Mouse (Mus musculus): ENCODE results near the gene Mrpl11.
A peak's percentile ranks its signal among the peaks of the same experiment; 100 is the strongest.

Mrpl11 gene

GRCm38 (mm10) chr19:4961928-4962601, at the start of gene Mrpl11:
TSS of gene Mrpl11 (plus strand) at chr19:4962147.
- peak; percentile 84 to 88 for DNase-seq (ENCODE audit: low spot score in 2 of 2)

GRCm38 (mm10) chr19:4915924-4916603, 45.9 kb upstream of the Mrpl11 start:
- DNase-seq (ENCODE audit: low spot score in 2 of 2): no peak

GRCm38 (mm10) chr19:4916827-4917226, 45.1 kb upstream of the Mrpl11 start:
- DNase-seq (ENCODE audit: low spot score in 2 of 2): no peak

GRCm38 (mm10) chr19:4919652-4920051, 42.3 kb upstream of the Mrpl11 start:
- no peak for DNase-seq (ENCODE audit: low spot score in 2 of 2)

GRCm38 (mm10) chr19:4925121-4925860, 36.7 kb upstream of the Mrpl11 start:
- DNase-seq (ENCODE audit: low spot score in 2 of 2): no peak

- DNase-seq (ENCODE audit: low spot score in 2 of 2): peak; percentile 98 to 99
Observed at GRCm38 (mm10) chr19:4927904-4928531, 33.9 kb upstream of the Mrpl11 start, which contains the start of gene Dpp3. TSS of gene Dpp3 (minus strand) at chr19:4928287.

- DNase-seq (ENCODE audit: low spot score in 2 of 2): peak in 1 of 2 experiments; percentile 47
Observed at GRCm38 (mm10) chr19:4928781-4929180, 33.2 kb upstream of the Mrpl11 start.

- no peak for DNase-seq (ENCODE audit: low spot score in 2 of 2)
Observed at GRCm38 (mm10) chr19:4936896-4937295, 25.1 kb upstream of the Mrpl11 start.

GRCm38 (mm10) chr19:4937444-4938310, 24.3 kb upstream of the Mrpl11 start:
- no peak for DNase-seq (ENCODE audit: low spot score in 2 of 2)

GRCm38 (mm10) chr19:4942551-4943252, 19.2 kb upstream of the Mrpl11 start, which contains the start of gene Peli3:
TSS of gene Peli3 (minus strand) at chr19:4943127.
- DNase-seq (ENCODE audit: low spot score in 2 of 2): peak; percentile 71 to 81

- no peak for DNase-seq (ENCODE audit: low spot score in 2 of 2)
Observed at GRCm38 (mm10) chr19:4943253-4943588, 18.7 kb upstream of the Mrpl11 start.

- no peak for DNase-seq (ENCODE audit: low spot score in 2 of 2)
Observed at GRCm38 (mm10) chr19:4945540-4945939, 16.4 kb upstream of the Mrpl11 start.

GRCm38 (mm10) chr19:4948641-4949040, 13.3 kb upstream of the Mrpl11 start:
- DNase-seq (ENCODE audit: low spot score in 2 of 2): peak; percentile 84 to 86

- DNase-seq (ENCODE audit: low spot score in 2 of 2): no peak
Observed at GRCm38 (mm10) chr19:4968236-4968635, 6.3 kb downstream of the Mrpl11 start.

GRCm38 (mm10) chr19:4981767-4982166, 19.8 kb downstream of the Mrpl11 start:
- peak; percentile 23 to 33 for DNase-seq (ENCODE audit: low spot score in 2 of 2)

GRCm38 (mm10) chr19:4989013-4989412, 27.1 kb downstream of the Mrpl11 start:
- peak; percentile 86 to 91 for DNase-seq (ENCODE audit: low spot score in 2 of 2)

- no peak for DNase-seq (ENCODE audit: low spot score in 2 of 2)
Observed at GRCm38 (mm10) chr19:4989434-4990255, 27.7 kb downstream of the Mrpl11 start.

GRCm38 (mm10) chr19:4990256-4990625, 28.3 kb downstream of the Mrpl11 start, which contains the start of gene Npas4:
TSS of gene Npas4 (minus strand) at chr19:4990316.
- DNase-seq (ENCODE audit: low spot score in 2 of 2): no peak

- DNase-seq (ENCODE audit: low spot score in 2 of 2): no peak
Observed at GRCm38 (mm10) chr19:4990716-4991115, 28.8 kb downstream of the Mrpl11 start.

- no peak for DNase-seq (ENCODE audit: low spot score in 2 of 2)
Observed at GRCm38 (mm10) chr19:4992371-4992770, 30.4 kb downstream of the Mrpl11 start.

All from urinary bladder, postnatal 36 days (tissue).